Mouse (Mus musculus) liver, adult 2 months (tissue): ENCODE measurements at regions not wholly inside any gene's neighbourhood (a gene's known extent, or its start where the extent isn't known, plus 50 kb on each side); places are given as distances from the start of the nearest gene placed in this dataset.

Experiments
- DNase-seq: peaks from one replicate; pipeline ENCODE4 v3.0.0-alpha.2; 2011; ENCODE audit warnings: low read depth, low spot score; ENCODE audit errors: extremely low read depth
- H3K27ac ChIP-seq: fragments of 200-500 bp; replicated peaks from 2 replicates; pipeline ENCODE4 v1.5.1; 2012; ENCODE audit warnings: low read depth, mild to moderate bottlenecking, control low read depth, inconsistent platforms, low read length; ENCODE audit not compliant: insufficient read depth
- H3K27me3 ChIP-seq: fragments of 200-500 bp; 2 replicates; pipeline ENCODE4 v1.6.1; 2012; ENCODE audit warnings: mild to moderate bottlenecking, moderate library complexity, low read length, inconsistent platforms; ENCODE audit not compliant: control insufficient read depth, insufficient read depth
- H3K36me3 ChIP-seq: fragments of 200-500 bp; 2 replicates; pipeline ENCODE4 v1.6.1; 2012; ENCODE audit warnings: low read length, inconsistent platforms; ENCODE audit not compliant: control insufficient read depth, insufficient read depth
- H3K4me1 ChIP-seq: fragments of 200-500 bp; 2 replicates; pipeline ENCODE4 v1.6.1; 2011; ENCODE audit warnings: low read length; ENCODE audit not compliant: control insufficient read depth, insufficient read depth
- H3K4me3 ChIP-seq: fragments of 200-500 bp; 2 replicates; pipeline ENCODE4 v1.5.1; 2011; ENCODE audit warnings: low read depth, mild to moderate bottlenecking, control low read depth, low read length, moderate library complexity; ENCODE audit not compliant: insufficient read depth
- H3K79me2 ChIP-seq: fragments of 200-500 bp; 2 replicates; pipeline ENCODE4 v1.6.1; 2012; ENCODE audit warnings: inconsistent platforms, mild to moderate bottlenecking, low read length, moderate library complexity; ENCODE audit not compliant: control insufficient read depth, insufficient read depth
- H3K9ac ChIP-seq: fragments of 200-500 bp; 2 replicates; pipeline ENCODE4 v1.6.1; 2012; ENCODE audit warnings: low read depth, mild to moderate bottlenecking, control low read depth, inconsistent platforms, low read length
- CTCF ChIP-seq: fragments of 200-500 bp; IDR thresholded peaks from 2 replicates; pipeline ENCODE4 v1.5.1; 2011; ENCODE audit warnings: low read depth, low read length, control low read depth
- POLR2A ChIP-seq: fragments of 200-500 bp; IDR thresholded peaks from 2 replicates; pipeline ENCODE4 v1.6.1; 2011; ENCODE audit warnings: low read length, control low read depth; ENCODE audit not compliant: insufficient read depth; ENCODE audit errors: extremely low read depth
- WGBS: fragments of 180-500 bp; shearing (Covaris S2); methylation state at CpG from one replicate; pipeline ENCODE4 v1.1.7; 2018; 5-methylcytosine and 5-hydroxymethylcytosine counted together

DNA sequence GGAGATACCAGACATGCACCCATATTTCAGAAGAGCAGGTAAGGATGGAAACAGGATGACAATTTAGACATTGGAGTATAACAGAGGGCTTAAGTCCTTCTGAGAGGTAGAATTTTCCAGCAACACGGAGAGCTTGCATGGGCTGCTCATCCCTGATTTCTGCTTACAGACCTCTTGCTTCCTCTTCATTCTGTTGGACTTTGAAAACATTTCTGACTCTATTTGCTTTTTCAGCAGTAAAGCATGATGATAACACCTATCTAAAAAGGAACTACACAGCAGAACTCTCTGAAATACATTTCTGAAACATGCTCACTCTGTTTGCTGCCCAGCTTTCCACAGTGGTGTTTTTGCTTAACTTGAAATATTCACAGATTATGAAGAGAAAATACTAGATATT lies 176.6 kb upstream of the Igsf10 start:
- no peaks in the 10 kb centered on the region for H3K36me3 ChIP-seq
- H3K4me3 ChIP-seq, result no peak overlapping the region
- DNase-seq, result no peak
- H3K9ac ChIP-seq, result no peak overlapping the region
- no peak overlapping the region for H3K27ac ChIP-seq
- H3K27me3 ChIP-seq, result no peaks in the 10 kb centered on the region
- H3K79me2 ChIP-seq, result no peaks in the 10 kb centered on the region
- no peaks in the 10 kb centered on the region for H3K4me1 ChIP-seq
- TF ChIP-seq POLR2A (no peak), CTCF (no peak)
- WGBS, result 82% methylated on average over 1 of the region's 1 CpGs

DNA sequence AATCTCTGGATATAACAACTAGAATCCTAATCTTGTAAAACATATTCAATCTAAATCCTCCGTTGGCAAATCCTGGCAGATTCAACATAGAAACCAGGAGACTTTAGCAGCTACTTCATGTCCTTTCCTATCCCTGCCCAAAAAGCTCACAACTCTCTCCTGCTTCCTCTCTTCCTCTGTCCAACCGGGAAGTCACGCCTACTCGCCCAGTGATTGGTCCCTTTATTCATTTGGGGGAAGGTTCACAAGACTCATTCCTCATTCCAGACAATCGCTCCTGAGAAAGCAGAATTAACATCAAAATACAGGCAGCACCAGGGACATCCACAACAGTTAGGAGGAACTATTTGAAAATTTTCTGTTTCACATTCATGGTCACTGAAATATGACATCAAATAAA lies 133.9 kb upstream of the Igsf10 start:
- no peak overlapping the region for H3K27ac ChIP-seq
- no peak for DNase-seq
- 37% methylated on average over 5 of the region's 5 CpGs for WGBS
- no peaks in the 10 kb centered on the region for H3K27me3 ChIP-seq
- H3K79me2 ChIP-seq, result no peaks in the 10 kb centered on the region
- H3K9ac ChIP-seq, result no peak overlapping the region
- no peak overlapping the region for H3K4me3 ChIP-seq
- TF ChIP-seq CTCF (no peak), POLR2A (no peak)
- no peaks in the 10 kb centered on the region for H3K4me1 ChIP-seq
- H3K36me3 ChIP-seq, result no peaks in the 10 kb centered on the region

DNA sequence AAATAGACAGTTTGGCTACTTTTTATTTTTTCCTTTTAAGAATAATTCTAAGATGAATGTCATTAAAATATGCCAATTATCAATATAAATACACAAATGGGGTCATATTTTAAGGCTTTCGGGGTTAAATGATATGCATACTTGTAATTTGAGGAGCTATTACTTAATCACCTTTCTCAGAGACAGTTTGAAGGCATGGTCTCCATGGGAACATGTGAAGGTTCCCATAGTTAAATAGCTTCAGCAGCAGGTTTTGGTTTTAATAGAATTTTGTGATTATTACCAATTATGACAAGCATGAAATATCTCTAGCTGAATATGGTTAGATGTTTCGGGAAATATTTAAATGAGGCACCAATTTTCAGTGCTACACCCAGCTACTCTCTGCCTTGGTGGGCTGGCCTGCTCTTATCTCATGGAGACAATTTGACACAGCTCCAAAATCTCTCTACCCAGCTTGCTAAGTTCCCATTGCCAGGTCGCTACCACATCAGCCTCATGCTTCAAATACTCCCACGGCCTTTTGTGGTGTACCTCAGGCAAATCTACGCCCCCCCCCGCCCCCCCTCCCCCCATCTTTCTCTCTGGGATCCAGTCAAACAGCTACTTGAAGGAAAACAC lies 133.4 kb upstream of the Igsf10 start:
- no peaks in the 10 kb centered on the region for H3K36me3 ChIP-seq

DNA sequence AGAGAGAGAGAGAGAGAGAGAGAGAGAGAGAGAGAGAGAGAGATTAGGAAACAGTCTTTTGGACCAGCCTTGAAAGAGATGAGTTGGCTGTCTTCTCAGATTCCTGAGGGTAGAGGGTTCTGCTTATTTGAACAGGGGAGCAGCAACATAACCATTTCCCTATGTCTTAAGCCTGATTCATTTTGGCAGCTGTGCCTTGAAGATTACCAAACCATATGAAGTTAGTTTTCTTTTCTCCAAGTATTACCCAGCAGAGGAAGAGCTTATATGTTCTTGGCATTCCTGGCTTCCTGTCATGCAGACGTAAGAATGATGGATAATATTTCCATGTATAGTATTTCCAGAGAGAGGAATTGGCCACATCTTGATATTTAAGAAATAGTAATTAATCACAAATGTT lies 124.8 kb upstream of the Igsf10 start:
- 75% methylated on average over 1 of the region's 1 CpGs for WGBS
- no peak for DNase-seq
- Histone ChIP-seq H3K4me1 (no peaks in the 10 kb centered on the region), H3K27ac (no peak overlapping the region), H3K36me3 (no peaks in the 10 kb centered on the region), H3K9ac (no peak overlapping the region), H3K79me2 (no peaks in the 10 kb centered on the region), H3K27me3 (no peaks in the 10 kb centered on the region), H3K4me3 (no peak overlapping the region)
- TF ChIP-seq CTCF (no peak), POLR2A (no peak)

More for the DNA sequence above, 133.4 kb upstream of the Igsf10 start:
- 52% methylated on average over 6 of the region's 6 CpGs for WGBS
- Histone ChIP-seq H3K4me3 (no peak overlapping the region), H3K4me1 (no peaks in the 10 kb centered on the region), H3K79me2 (no peaks in the 10 kb centered on the region), H3K27ac (no peak overlapping the region), H3K9ac (no peak overlapping the region), H3K27me3 (no peaks in the 10 kb centered on the region)
- no peak for DNase-seq
- no peak for TF ChIP-seq CTCF
- TF ChIP-seq POLR2A, result no peak

DNA sequence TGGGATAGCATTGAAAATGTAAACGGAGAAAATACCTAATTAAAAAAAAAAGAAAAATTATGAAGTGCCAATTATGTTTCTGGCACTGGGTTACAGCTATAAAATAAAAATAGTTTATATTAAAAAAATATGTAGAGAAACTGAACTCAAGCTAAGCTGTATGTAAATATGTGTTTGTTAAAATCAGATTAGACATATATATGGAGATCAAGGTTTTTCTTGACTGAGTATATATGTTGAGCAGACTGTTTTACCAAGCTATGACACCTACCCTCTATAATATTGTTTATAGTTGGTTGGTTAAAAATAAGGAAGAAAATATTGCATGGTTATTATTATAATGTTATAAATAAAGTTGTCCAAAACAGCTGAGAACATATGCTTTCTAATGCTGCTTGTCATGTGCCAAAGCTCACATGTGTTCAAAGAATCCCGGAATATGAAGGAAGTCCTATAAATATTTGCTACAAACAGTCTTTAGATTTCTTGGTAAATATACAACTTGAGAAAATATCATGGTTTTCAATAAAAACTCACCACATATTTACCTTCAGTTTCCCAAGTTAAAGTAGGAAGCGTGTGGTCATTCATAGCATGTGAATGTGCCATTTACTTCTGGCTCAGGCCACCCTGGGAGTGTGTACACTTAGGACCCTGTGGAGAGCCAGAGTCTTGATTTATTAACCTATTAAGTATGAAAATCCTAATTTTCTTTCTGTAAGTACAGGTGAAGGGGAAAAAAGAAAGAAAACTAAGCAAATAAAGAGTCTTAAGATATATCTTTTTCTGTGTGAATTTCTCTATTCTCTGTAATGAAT lies 118.4 kb upstream of the Igsf10 start:
- H3K27ac ChIP-seq, result no peak overlapping the region
- WGBS, result 93% methylated on average over 3 of the region's 3 CpGs
- H3K9ac ChIP-seq, result no peak overlapping the region
- no peak overlapping the region for H3K4me3 ChIP-seq
- no peaks in the 10 kb centered on the region for H3K36me3 ChIP-seq
- no peak for DNase-seq
- no peaks in the 10 kb centered on the region for H3K27me3 ChIP-seq
- TF ChIP-seq CTCF (no peak), POLR2A (no peak)
- H3K79me2 ChIP-seq, result no peaks in the 10 kb centered on the region
- no peaks in the 10 kb centered on the region for H3K4me1 ChIP-seq

DNA sequence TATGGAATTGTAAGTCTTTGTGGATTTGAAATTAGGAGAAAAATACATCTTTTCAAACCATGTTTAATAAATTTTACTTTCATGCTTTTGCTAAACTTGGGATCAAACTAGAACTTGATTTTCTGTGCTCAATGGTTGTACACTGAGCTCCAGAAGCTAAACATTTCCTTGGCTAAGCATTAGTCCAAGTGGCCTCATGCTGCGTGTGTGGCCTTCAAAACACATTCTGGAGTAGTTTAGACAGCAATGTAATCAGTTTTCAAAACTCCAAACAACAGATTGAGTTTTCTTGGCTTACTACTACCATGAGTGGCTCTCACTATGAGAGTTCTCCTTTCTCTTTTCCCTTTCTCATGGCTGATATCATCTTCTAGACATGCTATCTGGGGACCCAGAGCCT lies 112.7 kb upstream of the Igsf10 start:
- H3K4me3 ChIP-seq, result no peak overlapping the region
- H3K36me3 ChIP-seq, result no peaks in the 10 kb centered on the region
- no peak overlapping the region for H3K27ac ChIP-seq
- H3K79me2 ChIP-seq, result no peaks in the 10 kb centered on the region
- no peak overlapping the region for H3K9ac ChIP-seq
- H3K27me3 ChIP-seq, result no peaks in the 10 kb centered on the region
- no peaks in the 10 kb centered on the region for H3K4me1 ChIP-seq
- no peak for DNase-seq
- TF ChIP-seq POLR2A, result no peak
- no peak for TF ChIP-seq CTCF
- WGBS, result 81% methylated on average over 1 of the region's 1 CpGs
